Mouse (Mus musculus) left cerebral cortex, adult 8-10 months (tissue): ENCODE data around the gene Lrrc2. TPM values are rescaled to one million over a fixed set of nuclear protein-coding genes. Genes with fewer than 3 reads are reported as not detected.

Experiments
- DNase-seq, 2 experiments: peaks; one replicate each; pipeline ENCODE4 v3.0.0; 2022; ENCODE audit warnings: low spot score in 2 of 2
- total RNA-seq, 4 experiments: library from RNA; stranded (reverse); gene quantifications; 2 replicates each; pipeline ENCODE4 v1.2.4; 2022

Gene Lrrc2
- total RNA-seq, 4 experiments from 2014 or later: 0.70 to 2.1 (median 1.5) TPM

DNA sequence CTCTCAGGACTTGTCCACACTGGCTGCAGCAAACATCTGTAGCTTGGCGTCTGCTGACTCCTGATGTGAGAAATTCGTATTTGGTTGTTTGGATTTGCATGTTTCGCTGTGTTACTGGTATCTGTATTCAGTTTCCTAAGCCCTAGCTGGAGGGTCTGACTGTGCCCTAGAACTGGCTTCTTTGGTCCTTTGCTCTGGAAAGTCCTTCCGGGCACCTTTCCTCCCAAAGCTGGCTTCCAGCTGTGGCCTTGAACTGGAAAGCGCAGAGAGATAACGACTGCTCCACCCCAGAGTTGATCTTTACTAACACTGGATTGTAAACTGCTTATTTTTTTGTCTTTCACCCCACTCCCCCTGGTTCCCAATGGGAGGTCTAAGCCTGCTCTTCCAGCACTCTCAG, 3.4 kb upstream of the Lrrc2 start:
- DNase-seq: no peak

DNA sequence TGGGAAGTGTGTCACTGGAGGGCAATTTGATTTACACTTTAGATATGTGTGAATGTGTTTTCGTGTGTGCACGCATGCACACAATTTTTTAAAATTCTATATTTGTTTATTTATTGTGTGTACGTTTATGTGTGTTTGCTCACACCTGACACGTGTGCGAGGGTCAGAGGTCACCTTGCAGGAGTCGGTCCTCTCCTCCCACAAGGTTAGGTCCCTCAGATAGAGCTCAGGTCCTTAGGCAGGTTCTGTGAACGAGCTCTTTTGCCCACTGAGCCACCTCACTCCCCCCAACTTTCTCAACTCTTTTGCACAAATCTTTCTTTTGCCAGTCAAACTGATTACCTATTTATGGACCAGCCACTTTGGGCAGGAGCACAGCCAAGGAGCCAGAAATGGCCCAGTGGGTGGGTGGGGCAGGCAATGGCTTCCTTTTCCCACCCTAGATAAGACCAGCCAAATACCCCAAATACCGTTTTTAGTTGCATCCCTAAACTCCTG, 2.5 kb upstream of the Lrrc2 start:
- no peak for DNase-seq

DNA sequence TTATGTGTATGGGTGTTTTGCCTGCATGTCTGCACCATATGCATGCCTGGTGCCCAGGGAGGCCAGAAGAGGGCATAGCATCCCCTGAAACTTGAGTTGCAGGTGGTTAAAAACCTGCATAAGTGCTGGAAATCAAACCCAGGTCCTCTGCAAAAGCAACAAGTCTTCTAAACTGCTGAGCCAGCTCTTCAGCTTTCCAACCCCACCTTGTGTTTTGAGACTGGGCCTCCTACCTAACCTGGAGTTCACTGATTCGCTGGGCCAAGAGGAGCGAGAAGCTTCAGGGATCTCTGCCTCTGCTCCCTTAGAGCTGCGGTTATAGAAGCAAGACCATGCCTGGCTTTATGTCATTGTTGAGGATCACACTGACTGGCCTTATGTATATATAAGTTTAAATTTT, 1.2 kb upstream of the Lrrc2 start:
- DNase-seq: no peak

DNA sequence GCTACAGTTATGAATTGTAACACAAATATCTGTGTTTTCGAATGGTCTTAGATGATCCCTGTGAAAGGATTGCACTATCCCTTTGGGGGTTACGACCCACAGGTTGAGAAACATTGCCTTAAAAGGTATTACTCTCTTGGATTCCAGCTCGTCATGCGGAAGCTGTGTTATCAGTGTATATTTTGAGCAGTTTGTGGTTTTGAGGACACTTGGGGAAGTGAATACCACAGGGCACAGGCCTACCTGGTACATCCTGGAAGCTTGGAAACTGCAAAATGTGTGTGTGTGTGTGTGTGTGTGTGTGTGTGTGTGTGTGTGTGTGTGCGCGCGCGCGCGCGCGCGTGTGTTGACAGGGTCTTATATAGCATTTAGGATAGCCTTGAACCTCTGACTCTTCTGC, 521 bp downstream of the Lrrc2 start:
- DNase-seq: no peak

DNA sequence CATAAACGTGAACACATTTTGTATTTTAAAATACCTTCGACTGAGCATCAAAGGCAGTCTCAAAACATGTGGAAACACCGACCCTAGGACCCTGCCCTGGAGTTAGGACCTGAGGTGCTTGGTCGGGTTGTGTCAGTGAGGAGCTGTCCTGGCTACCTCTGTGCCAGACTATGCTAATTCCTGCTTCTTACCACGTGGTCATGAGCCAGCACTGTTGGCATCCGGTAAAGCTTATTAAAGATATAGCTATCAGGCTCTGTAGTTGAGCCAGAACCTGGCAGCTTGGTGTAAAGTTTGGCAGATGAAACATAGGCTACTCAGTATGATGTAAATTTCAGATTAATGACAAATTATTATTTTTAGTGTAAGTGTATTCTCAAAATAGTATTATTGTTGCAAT, 1.1 kb downstream of the Lrrc2 start:
- DNase-seq: no peak

DNA sequence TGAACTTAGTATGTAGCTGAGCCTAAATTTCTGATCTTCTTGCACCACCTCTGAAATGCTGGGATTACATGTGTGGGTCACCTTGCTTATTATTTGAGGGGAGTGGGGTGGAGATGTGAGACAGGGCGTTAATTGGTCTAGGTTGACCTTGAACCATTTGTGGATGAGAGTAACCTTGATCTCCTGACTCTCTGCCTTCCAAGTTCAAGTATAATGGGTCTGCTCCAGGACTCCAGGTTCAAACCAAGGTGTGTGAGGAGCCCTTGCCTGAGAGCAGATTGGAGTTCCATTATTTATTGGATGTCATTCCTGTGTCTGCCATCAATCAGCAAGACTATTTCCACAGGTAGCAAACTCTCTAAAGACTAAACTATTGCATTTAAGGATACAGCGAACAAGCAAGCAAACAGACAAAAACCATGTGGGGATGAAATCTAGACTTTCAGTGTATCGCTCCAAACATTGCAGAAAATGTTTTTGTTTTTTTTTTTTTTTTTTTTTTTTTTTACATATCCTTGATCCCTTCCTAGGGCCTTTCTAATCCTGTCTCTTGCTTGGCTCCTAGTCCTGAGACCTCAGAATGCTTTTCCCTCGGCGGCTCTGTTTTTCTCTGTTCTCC, 1.7 kb downstream of the Lrrc2 start:
- no peak for DNase-seq

DNA sequence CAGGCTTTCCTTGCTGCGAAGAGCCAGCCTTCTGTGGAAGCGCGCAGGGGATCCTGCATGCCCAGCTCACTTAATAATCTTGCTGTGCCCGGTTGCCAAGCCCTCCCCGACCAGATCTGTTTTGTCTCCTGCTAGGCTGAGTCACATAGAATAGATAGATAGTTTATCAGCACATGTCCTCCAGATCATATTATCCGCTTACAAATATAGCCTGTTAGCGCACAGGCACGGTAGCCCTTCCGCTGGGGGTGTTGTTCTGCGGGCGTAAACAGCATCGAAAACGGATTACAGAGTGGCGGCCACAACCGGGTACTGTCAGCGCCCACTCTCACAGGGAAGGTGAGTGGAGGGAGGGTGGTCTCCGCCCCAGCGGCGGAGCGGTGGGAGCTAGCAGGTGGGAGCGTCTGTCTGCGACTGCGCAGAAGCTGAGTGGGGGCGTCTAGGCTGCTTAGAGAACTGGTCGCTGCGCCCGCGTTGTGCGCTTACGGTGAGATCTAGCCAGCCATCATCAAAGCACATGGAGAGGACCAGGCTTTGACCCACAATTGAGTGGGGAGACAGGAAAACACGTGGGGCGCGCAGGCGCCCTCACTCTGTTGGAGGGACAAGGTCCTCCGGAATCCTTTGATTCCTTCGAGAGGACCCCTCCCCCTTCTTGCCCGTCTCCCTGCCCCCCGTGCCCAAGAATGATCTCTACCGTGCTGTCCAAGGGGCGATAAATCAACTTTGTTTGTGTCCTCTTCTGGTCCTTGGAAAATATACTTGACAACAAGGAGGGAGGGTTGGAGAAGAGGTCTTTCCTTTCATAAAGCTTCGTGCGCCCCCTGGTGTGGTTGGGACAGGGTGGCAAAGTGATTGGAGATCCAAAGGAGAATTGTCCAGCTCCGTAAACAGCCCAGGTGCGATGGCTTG, 2.5 kb downstream of the Lrrc2 start:
- peak; percentile 38 to 57 for DNase-seq

DNA sequence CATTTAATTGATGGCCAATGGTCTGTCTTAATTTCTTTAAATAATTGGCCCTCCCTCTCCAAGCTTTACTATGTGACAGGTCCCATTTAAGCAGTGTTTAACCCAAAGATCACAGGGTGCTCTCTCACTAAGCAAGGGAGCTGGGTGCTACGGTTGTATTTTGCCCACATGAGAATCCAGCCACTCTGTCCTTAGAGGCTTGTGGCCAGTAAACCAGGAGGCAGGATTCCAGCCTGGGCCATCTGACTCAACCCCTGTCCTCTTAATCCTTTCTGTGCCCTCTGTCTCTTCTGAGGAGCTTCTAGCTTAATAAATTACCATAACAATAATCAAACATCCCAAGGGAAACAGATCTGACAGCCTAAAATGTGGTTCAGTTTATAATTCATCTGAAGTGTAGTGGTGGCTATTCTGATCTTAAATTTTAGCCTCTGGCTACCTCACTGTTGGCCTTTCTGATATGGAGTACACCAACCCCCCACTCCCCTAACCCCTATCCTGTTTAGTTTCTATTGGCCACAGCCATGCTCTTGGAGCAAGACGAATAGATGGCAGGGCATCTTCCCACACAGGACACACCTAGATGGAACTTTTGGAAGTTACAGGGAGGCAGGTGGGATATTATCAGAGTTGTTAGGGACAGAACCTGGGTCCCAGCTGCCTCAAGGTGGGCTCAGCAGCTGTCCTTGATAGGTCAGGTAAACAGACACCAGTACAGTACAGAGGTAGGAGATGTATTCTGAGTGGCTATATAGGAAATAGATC, 3.5 kb downstream of the Lrrc2 start:
- DNase-seq: no peak

DNA sequence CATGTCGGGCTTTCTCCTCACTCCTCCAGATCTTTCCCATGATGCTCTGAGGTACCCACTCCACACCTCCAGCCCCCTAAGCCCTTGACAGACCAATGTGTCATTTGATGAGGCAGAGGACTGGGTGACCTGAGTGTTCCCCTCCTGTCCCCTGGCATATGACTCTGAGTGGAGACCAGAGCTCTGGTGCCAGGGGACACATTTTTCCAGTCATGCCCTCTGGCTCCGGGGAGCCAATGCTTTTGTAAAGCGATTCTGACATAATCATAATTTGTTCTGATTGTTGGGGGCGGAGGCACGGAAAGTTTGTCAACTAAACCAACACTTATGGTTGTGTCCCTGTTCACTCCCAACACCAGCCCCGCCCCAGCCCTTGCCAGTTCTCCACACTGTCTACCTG, 4.6 kb downstream of the Lrrc2 start:
- no peak for DNase-seq

DNA sequence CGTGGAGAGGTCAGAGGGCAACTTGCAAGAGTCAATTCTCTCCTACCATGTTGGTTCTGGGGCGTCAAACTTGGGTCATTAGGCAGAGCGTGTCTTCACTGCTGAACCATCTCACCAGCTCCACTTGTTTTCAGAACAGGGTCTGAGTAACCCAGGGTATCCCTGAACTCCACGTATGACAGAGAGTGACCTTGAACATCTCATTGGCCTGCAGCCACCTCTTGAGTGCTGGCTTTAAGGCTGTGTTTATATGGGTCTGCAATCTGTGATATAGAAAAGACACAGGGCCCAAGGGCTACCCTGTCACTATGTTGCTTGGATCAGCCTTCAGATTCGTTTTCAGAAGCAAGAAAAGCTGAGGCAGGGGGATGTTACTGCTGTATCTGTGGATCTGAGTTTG, 8.3 kb downstream of the Lrrc2 start:
- DNase-seq: no peak

DNA sequence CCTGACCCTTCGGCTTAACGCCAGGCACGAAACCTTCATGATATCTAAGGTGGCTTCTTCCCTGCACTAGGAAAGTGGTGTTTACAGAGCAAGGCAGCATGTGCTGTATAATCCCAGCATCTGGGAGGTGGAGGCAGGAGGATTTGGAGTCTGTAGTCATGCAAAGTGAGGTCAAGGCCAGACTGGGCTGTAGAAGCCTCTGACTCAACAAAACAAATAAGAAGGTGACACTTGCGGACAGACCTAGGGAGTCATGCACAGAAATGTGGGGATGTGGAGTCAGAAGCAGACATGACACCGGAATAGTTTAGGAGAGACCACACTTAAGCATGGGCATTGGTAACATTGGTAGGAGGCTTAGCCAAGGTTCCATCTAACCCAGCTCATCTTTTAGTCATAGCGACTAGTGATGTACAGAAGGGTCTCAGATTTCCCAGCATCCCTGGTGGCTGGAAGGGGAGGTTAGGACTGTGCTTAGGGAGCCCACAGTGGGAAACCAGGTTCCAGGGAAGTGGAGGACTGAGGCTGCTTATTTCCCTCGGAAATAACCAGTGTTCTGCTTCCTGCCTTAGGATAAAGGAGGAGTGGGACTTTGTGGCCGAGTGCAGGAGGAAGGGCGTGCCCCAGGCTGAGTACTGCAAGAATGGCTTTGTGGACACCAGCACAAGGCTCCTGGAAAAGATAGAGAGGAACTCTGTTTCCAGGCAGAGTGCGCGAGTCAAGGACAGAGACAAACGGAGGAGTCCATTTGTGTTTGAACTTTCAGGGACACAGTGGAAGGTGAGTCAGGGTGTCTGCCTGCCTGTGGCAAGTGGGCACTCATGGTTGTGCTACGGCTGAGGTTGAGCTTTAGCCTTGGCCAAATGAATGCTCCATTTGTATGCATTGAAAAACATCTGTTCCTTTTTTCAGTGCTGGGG, 9.1 kb downstream of the Lrrc2 start:
- no peak for DNase-seq

DNA sequence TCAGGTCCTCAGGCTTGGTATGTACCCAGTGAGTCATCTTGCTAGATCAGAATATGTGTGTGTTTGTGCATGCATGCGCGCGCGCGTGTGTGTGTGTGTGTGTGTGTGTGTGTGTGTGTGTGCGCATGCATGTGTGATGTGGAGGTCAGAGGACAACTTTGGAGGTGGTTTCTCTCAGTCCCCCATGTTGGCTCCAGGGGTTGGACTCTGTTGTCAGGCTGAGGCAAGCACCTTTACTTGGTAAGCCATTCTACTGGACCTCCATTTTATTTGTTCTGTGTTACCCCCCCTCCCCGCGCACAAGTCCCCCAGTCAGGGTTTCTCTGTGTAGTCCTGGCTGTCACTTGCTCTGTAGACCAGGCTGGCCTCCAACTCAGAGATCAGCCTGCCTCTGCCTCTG, 10.0 kb downstream of the Lrrc2 start:
- no peak for DNase-seq

DNA sequence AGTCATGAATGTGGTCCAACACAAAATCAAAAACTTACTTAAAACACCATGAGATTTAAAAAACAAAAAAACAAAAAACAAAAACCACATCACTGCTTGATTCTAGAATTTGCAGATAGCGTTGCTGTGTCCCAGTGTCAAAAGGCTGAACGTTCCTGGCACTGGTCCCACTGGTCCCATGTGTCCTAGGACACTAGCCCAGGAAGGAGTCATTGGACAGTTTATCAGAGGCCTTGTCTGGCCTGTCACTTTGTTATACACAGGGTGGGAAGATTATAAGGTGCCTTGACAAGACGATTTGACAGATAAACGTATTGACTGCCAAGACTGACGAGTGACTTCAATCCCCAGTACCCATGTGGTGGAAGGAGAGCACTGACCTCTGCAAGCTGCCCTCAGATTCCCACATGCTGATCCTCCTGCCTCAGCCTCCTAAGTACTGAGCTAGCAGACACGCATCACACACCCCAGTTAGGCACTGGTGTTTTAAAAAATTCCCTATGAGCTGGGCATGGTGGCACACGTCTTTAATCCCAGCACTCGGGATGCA, 12.3 kb downstream of the Lrrc2 start:
- no peak for DNase-seq

DNA sequence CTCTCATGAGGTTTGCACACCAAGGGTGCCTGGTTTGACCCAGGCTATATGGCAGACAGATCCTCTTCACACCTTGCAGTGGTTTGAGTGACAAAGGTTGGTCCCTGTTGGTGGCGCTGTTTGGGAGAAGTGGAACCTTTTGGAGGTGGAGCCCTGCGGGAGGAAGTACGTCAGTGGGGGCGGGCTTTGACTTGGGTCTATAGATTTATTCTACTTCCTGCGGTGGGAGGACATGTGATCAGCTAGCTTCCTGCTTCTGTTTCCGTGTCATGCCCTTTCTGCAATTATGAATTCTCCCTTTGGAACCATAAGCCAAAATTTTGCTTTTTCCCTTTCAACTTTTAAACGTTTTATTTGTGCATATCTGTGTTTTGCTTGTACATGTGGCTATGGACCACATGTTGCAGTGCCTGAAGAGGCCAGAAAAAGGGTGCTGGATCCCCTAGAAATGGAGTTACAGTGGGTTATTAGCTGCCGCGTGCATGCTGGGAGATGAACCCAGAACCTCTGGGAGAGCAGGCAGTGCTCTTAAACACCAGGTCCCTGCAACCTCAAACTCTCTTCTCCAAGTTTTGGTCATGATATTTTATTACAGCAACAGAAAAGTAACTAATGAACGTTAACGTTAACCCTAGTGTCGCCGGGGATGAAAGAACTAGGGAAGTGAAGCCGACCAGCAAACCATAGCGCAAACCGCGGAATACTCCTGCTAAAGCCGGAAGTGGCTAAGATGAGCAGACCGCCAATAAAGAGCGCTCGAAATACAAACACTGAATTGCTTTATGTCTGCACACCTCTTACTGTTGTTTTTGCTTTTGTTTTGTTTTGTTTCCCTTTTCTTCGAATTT, 13.9 kb downstream of the Lrrc2 start:
- no peak for DNase-seq

DNA sequence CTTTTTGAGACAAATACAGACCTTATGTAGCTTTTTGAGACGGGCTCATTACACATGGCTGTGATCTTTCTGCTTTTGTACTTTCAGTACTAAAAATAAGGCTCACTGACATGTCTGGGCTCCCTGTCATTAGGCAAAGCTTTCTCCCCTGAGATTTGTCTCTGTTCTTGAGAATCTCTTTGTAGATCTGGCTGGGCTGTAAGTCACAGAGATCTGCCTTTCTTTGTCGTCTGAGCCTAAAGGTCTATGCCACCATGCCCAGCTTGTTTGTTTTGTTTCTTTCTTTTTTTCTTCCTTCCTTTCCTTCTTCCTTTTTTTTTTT, 14.5 kb downstream of the Lrrc2 start:
- DNase-seq: no peak

DNA sequence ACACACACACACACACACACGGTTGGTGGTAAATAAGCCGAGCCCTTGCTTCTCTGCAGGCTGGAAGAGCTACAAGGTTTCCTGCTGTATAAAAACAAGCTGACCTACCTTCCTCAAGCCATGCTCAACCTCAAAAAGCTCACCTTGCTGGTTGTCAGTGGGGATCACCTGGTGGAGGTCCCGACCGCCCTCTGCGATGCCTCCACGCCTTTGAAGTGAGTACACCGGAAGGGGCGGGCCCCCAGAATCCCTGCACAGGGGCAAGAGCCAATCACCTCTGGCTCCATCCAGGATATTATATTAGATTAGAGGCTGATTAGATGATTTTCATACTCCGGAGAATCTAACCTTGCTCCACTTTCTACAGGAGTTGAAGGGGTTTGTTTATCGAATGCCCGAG, 28.1 kb downstream of the Lrrc2 start:
- DNase-seq: no peak

DNA sequence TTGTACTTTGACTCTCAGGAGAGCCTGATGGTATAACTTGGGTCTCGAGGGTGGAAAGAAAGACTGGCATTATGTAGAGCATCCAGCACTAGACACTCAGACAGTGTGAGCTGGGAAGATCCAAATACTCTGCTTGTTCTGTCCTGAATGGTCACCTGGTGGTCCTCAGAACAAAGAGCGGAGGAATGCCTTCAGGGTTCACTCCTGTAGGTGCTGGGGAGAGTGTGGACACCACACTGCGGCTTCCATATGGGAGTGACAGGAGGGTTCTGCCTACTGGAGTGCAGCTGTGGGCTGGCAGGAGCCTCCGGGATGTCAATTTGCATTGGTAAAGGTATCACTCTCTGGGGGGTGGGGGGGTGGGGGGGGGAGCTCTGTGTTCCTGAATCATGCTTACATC, 31.0 kb downstream of the Lrrc2 start:
- DNase-seq: no peak

DNA sequence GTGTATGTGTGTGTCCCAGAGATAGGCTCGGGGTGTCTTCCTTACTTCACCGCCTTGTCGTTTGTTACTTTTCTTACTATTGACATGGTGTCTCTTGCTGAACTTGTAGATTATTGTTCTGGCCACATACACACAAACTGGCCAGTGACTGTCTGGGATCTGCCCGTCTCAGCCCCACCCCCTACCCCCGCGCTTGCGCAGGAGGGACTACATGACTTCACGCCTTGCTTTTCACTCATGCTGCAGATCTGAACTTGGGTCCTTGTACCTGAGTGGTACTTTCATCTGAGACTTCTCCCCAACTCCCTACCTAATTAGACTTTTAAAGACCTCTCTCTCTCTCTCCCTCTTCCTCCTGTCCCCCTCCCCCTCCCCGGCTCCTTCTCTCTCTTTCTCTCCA, 32.8 kb downstream of the Lrrc2 start:
- DNase-seq: no peak

DNA sequence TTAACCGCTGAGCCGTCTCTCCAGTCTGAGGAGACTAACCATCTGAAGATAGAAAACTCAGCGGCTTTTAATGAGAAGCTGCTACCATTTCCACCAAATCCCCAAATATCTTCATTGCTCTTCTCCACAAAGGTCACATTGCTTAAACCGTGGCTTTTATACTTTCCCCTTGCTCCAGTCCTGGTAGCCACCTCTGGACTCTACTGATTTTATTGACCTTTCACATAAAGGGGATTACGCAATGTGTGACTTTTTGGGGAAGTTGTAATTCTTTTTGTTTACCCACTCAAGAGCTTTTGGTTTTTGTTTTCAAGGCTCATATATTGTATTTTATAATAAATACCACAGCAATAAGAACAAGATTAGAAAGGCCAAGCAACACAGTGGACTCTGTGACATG, 34.2 kb downstream of the Lrrc2 start:
- DNase-seq: no peak

DNA sequence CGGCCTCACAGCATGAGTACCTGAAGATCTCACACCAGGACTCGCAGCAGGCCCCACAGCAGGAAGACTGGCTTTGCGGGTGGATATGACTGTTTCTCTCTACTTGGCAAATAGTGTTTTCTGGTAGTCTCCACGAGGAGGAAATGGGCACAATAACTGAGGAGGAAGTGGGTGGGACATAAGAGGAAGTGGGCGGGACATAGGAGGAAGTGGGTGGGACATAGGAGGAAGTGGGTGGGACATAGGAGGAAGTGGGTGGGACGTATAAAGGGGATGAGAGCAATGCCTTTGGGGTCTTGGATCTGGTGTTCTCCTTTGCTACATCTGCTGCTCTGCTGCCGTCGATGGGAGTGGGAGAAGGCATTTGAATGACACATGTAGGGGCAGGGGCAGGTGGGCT, 34.6 kb downstream of the Lrrc2 start:
- no peak for DNase-seq
